Mouse (Mus musculus) left cerebral cortex, adult 8-10 months (tissue): ENCODE results near the gene Upf1. TPM values are rescaled to one million over a fixed set of nuclear protein-coding genes. Genes with fewer than 3 reads are reported as not detected.

Experiments
- total RNA-seq, 4 experiments: library from RNA; stranded (reverse); gene quantifications; 2 replicates each; pipeline ENCODE4 v1.2.4; 2022

Gene Upf1
- total RNA-seq, 4 experiments from 2014 or later = 55.1 to 60.8 (median 59.2) TPM

Other genes starting within 250 kb of the Upf1 start
- gene Ncan, start 232.4 kb downstream of the Upf1 start, total RNA-seq = 100 to 1,000 TPM; 143 to 155 (median 147) TPM
- 10 to 100 TPM; 23.8 to 29.4 (median 26.5) TPM for gene Nr2c2ap, start 221.9 kb downstream of the Upf1 start, total RNA-seq
- 10 to 100 TPM; 15.1 to 19.6 (median 16.4) TPM for gene Rfxank, start 214.1 kb downstream of the Upf1 start, total RNA-seq
- gene Borcs8, start 213.8 kb downstream of the Upf1 start, total RNA-seq = 10 to 100 TPM; 36.6 to 48.0 (median 42.9) TPM
- gene Mef2b, start 213.6 kb downstream of the Upf1 start, total RNA-seq = under 1 TPM in 2 of 4 experiments, not detected in 2; 0.27 to 0.58 TPM
- gene Tmem161a, start 180.9 kb downstream of the Upf1 start, total RNA-seq = 10 to 100 TPM; 40.2 to 49.8 (median 43.4) TPM
- 10 to 100 TPM; 30.4 to 36.5 (median 34.9) TPM for gene Slc25a42, start 141.0 kb downstream of the Upf1 start, total RNA-seq
- gene Sugp2, start 119.1 kb downstream of the Upf1 start, total RNA-seq = 100 to 1,000 TPM; 102 to 121 (median 111) TPM
- gene Armc6, start 118.8 kb downstream of the Upf1 start, total RNA-seq = 10 to 100 TPM; 33.6 to 44.9 (median 40.5) TPM
- gene Homer3, start 70.5 kb downstream of the Upf1 start, total RNA-seq = 10 to 100 TPM in 1 of 4 experiments, 1 to 10 TPM in 3; 9.2 to 12.1 (median 9.8) TPM
- gene Ddx49, start 50.8 kb downstream of the Upf1 start, total RNA-seq = 10 to 100 TPM; 47.5 to 55.7 (median 51.8) TPM
- 100 to 1,000 TPM; 123 to 154 (median 139) TPM for gene Cope, start 50.8 kb downstream of the Upf1 start, total RNA-seq
- 10 to 100 TPM; 83.6 to 94.5 (median 88.4) TPM for gene Cers1, start 37.5 kb downstream of the Upf1 start, total RNA-seq
- gene Gdf1, start 23.5 kb downstream of the Upf1 start, total RNA-seq = 10 to 100 TPM in 2 of 4 experiments, 1 to 10 TPM in 2; 4.2 to 13.4 (median 7.4) TPM
- gene Comp, start 20.3 kb upstream of the Upf1 start, total RNA-seq = 1 to 10 TPM in 1 of 4 experiments, under 1 TPM in 3; 0.20 to 1.0 (median 0.64) TPM
- 100 to 1,000 TPM; 134 to 175 (median 147) TPM for gene Crtc1, start 86.3 kb upstream of the Upf1 start, total RNA-seq
- 10 to 100 TPM; 39.1 to 42.8 (median 40.4) TPM for gene Klhl26, start 123.7 kb upstream of the Upf1 start, total RNA-seq
- 100 to 1,000 TPM; 271 to 280 (median 273) TPM for gene Tmem59l, start 134.1 kb upstream of the Upf1 start, total RNA-seq
- 1 to 10 TPM in 2 of 4 experiments, under 1 TPM in 2; 0.94 to 1.6 (median 1.2) TPM for gene Crlf1, start 139.9 kb upstream of the Upf1 start, total RNA-seq
- 100 to 1,000 TPM; 103 to 117 (median 109) TPM for gene Rex1bd, start 153.5 kb upstream of the Upf1 start, total RNA-seq
- 1,000 to 10,000 TPM in 1 of 4 experiments, 100 to 1,000 TPM in 3; 847 to 1,003 (median 930) TPM for gene Uba52, start 157.5 kb upstream of the Upf1 start, total RNA-seq
- gene Fkbp8, start 174.4 kb upstream of the Upf1 start, total RNA-seq = 100 to 1,000 TPM; 419 to 440 (median 422) TPM
- 10 to 100 TPM; 43.0 to 52.5 (median 47.1) TPM for gene Kxd1, start 174.7 kb upstream of the Upf1 start, total RNA-seq
- gene Ell, start 186.2 kb upstream of the Upf1 start, total RNA-seq = 10 to 100 TPM; 17.6 to 25.3 (median 19.2) TPM
- gene Isyna1, start 241.1 kb upstream of the Upf1 start, total RNA-seq = 10 to 100 TPM; 54.5 to 60.3 (median 56.5) TPM